Mouse (Mus musculus): ENCODE data around the gene Camk2g. TPM values are rescaled to one million over a fixed set of nuclear protein-coding genes. Genes with fewer than 3 reads are reported as not detected.
A peak's percentile ranks its signal among the peaks of the same experiment; 100 is the strongest.

Camk2g gene
- total RNA-seq, 1 experiment from 2014 or later, result 36.4 TPM

DNA sequence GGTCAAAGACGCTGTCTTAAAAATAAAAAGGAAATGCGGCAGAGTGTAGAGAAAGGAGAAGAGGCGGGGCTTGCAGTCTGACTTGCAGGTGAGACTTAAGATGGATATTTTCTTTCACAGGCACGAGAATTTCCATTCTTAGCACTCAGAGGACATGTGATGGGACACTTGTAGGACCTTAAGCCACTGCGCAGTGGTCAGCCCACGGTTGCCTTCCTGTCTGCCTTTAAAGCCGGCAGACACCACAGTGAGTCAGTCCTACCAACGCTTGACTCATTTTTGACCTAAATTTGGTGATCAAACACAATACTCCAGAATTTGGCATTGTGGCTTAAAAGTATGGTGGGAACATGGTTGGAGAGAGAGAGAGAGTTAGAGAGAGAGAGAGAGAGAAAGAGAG is 17.3 kb upstream of the Camk2g start:
- 0 out of 2 replicates have a peak, but pooled peaks have one; percentile 40 for ATAC-seq (replicated peaks; ENCODE audit: insufficient number of reproducible peaks, low FRiP score, low TSS enrichment, poor library complexity, severe bottlenecking)

GRCm38 (mm10) chr14:20809820-20810219 is 15.9 kb upstream of the Camk2g start:
- no peak for ATAC-seq (replicated peaks; ENCODE audit: insufficient number of reproducible peaks, low FRiP score, low TSS enrichment, poor library complexity, severe bottlenecking)

GRCm38 (mm10) chr14:20809349-20809748 is 15.5 kb upstream of the Camk2g start:
- no peak for ATAC-seq (replicated peaks; ENCODE audit: insufficient number of reproducible peaks, low FRiP score, low TSS enrichment, poor library complexity, severe bottlenecking)

- no peak for ATAC-seq (replicated peaks; ENCODE audit: insufficient number of reproducible peaks, low FRiP score, low TSS enrichment, poor library complexity, severe bottlenecking)
Measured at GRCm38 (mm10) chr14:20806116-20806840, 12.4 kb upstream of the Camk2g start.

- no peak for ATAC-seq (replicated peaks; ENCODE audit: insufficient number of reproducible peaks, low FRiP score, low TSS enrichment, poor library complexity, severe bottlenecking)
Measured at GRCm38 (mm10) chr14:20804964-20805672, 11.2 kb upstream of the Camk2g start.

- ATAC-seq (replicated peaks; ENCODE audit: insufficient number of reproducible peaks, low FRiP score, low TSS enrichment, poor library complexity, severe bottlenecking), result no peak
Measured at GRCm38 (mm10) chr14:20804481-20804880, 10.6 kb upstream of the Camk2g start.

GRCm38 (mm10) chr14:20803606-20803938 is 9.7 kb upstream of the Camk2g start:
- ATAC-seq (replicated peaks; ENCODE audit: insufficient number of reproducible peaks, low FRiP score, low TSS enrichment, poor library complexity, severe bottlenecking), result peak; percentile 81

GRCm38 (mm10) chr14:20802926-20803605 is 9.2 kb upstream of the Camk2g start:
- no peak for ATAC-seq (replicated peaks; ENCODE audit: insufficient number of reproducible peaks, low FRiP score, low TSS enrichment, poor library complexity, severe bottlenecking)

- ATAC-seq (replicated peaks; ENCODE audit: insufficient number of reproducible peaks, low FRiP score, low TSS enrichment, poor library complexity, severe bottlenecking), result peak; percentile 76
Measured at GRCm38 (mm10) chr14:20798761-20799160, 4.9 kb upstream of the Camk2g start.

DNA sequence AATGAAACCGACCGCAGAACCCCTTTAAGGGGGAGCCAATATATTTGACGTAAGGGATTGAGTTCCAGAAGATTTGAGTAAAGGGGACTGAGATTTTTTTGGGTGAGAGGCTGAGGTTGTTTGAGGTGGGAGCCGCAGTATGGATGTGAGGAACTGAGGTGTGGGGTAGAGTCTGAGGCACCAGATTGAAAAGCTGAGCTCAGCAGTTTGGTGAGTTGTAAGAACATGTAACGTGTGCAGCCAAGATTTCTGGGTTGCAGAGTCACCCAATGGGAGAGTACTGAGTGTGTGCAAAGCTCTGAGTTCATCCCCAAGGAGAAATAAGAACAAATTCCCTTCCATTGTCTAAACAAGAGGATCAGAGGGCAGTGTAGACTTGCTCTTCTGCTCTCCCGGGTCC is 4.4 kb upstream of the Camk2g start:
- no peak for ATAC-seq (replicated peaks; ENCODE audit: insufficient number of reproducible peaks, low FRiP score, low TSS enrichment, poor library complexity, severe bottlenecking)

- ATAC-seq (replicated peaks; ENCODE audit: insufficient number of reproducible peaks, low FRiP score, low TSS enrichment, poor library complexity, severe bottlenecking), result no peak
Measured at GRCm38 (mm10) chr14:20796643-20797042, 2.8 kb upstream of the Camk2g start.

DNA sequence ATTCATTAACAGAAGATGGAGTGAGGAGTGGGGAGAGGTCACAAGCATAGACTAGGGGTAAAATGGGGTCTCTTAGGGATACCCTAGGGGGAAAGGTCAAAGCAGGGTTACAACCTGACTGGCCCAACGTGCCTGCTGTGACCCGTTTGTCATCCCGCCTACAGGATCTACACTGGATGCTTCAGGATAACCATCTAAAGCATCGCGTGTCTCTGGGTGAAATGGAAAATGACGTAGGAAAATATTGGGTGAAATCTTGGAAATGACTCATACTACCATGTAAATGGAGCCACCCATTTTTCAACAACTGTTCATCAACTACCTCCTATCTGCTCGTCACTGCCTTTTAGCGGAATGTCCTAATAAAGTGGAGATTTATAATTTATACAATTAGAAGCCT is 2.3 kb upstream of the Camk2g start:
- no peak for ATAC-seq (replicated peaks; ENCODE audit: insufficient number of reproducible peaks, low FRiP score, low TSS enrichment, poor library complexity, severe bottlenecking)

DNA sequence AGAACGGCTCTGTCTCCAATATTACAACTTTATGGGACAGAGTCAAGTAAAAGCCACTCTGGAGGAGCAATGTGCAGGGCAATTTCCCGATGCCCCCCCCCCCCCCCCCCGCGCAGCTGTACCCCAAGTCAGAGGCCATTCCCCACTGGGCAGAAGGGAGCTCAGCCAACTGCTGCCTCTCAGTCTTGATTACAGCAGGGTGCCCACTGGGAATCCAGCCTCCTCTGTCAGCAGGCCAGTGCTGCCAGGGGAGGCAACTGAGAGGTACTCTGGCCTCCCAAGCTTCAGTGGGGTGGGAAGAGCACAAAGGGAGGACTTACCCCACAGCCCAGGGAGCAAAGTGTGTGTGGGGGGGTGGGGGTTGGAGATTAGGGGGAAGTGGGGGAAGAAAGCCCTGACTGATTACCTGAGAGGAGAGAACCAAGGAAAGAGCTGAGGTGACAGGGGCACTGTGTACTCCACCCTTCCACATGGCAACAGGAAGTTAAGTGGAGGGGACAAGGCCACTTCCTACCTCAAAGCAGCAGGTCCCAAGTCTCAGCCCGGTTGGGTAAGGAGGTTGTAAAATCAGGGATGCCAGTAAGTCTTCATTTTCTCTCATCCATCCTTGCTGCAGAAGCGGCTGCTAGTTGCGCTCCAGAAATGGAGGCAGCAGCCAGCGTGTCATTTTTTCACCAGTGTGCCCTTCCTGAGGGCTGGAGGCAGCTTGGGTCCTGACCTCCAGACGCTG is 1.7 kb upstream of the Camk2g start:
- ATAC-seq (replicated peaks; ENCODE audit: insufficient number of reproducible peaks, low FRiP score, low TSS enrichment, poor library complexity, severe bottlenecking), result no peak

GRCm38 (mm10) chr14:20794589-20794988 is 701 bp upstream of the Camk2g start:
- no peak for ATAC-seq (replicated peaks; ENCODE audit: insufficient number of reproducible peaks, low FRiP score, low TSS enrichment, poor library complexity, severe bottlenecking)

- ATAC-seq (replicated peaks; ENCODE audit: insufficient number of reproducible peaks, low FRiP score, low TSS enrichment, poor library complexity, severe bottlenecking), result no peak
Measured at GRCm38 (mm10) chr14:20792922-20793757, 748 bp downstream of the Camk2g start.

DNA sequence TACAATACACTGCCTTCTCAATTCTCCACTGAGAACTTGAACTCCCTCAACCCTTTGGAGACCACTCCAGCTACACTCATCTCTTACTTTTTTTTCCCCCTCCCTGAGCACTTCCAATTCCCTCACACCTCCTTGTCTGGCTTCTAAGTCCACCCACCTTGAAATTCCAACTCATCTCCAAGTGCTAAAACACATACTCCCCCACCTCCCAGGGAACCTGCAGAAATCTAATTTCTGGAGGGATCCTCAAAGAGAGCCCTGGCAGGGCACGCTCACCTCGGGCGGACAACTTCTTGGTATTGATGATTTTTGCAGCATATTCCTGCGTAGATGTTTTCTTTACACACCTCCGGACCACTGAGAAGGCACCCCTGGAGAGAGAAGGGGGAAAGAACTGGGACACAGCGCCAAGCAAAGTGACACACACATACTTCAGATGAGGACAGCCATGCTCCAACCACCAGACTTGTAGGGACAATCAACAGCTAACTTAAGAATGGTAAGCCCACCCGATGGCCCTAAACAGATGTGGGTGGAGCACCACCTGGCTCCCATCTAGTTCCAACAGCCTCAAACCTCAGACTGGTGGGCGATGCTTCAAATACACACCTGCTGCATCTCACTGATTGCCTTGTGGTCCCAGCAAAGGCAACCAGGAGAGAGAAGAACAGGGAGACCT is 1.5 kb downstream of the Camk2g start:
- ATAC-seq (replicated peaks; ENCODE audit: insufficient number of reproducible peaks, low FRiP score, low TSS enrichment, poor library complexity, severe bottlenecking), result no peak

DNA sequence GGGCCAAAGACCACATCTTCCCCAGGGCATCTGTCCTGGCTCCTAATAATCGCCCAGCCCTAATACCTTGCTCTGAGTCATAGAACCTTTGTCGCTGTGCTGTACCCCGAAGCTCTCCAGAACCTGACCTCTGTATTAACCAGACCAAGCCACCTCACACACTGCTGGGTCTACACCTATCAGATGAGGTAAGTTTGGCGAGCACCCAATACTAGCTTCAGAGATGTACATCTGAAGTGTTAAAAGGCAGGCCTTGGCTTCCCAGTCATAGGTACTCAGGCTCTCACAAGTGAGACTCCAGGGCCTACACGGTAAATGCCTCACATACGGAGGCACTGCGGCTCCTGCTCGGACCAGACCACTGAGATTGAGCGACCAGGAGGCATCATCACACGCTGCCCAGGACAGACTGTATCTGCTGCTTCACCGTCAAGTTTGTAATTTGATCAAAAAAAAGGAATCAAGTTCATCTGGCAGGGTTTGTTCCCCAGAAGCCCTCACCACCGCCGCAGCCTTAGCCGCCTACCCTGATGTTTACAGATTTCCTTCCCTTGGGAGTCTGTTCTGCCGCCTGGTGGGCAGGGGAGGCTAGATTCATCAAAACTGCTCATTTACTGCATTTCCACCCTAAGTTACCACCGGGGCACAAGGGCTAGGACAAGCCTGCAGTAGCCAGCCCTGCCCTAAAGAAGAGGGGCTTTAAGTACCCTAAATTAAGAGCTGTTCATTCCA is 2.2 kb downstream of the Camk2g start:
- no peak for ATAC-seq (replicated peaks; ENCODE audit: insufficient number of reproducible peaks, low FRiP score, low TSS enrichment, poor library complexity, severe bottlenecking)

All from monocyte, adult 5-6 weeks (primary cell).